Mouse (Mus musculus) liver, embryonic 14.5 days (tissue): ENCODE data around the gene Rps6kb2. TPM values are rescaled to one million over a fixed set of nuclear protein-coding genes. Genes with fewer than 3 reads are reported as not detected.

Source experiments
- ATAC-seq: fragments of 200-750 bp; cut with Nextera tagmentation; 2 replicates; pipeline ENCODE4 v1.8.0; 2017; ENCODE audit warnings: moderate number of reproducible peaks, mild to moderate bottlenecking, moderate library complexity; ENCODE audit not compliant: insufficient read depth
- DNase-seq, 3 experiments: peaks; one replicate each; pipeline ENCODE4 v3.0.0-alpha.2; 2012 to 2013; ENCODE audit warnings: low read depth in 3 of 3, low spot score in 3 of 3
- H3K27ac ChIP-seq: fragments of 300-500 bp; sonication (generic); 2 replicates; pipeline ENCODE4 v1.5.1; 2014; ENCODE audit warnings: moderate library complexity, mild to moderate bottlenecking, control low read depth, inconsistent platforms
- H3K27me3 ChIP-seq: fragments of 300-500 bp; sonication (generic); 2 replicates; pipeline ENCODE4 v1.6.1; 2014; ENCODE audit warnings: mild to moderate bottlenecking, low read length, moderate library complexity; ENCODE audit not compliant: control insufficient read depth, insufficient read depth
- H3K36me3 ChIP-seq: fragments of 300-500 bp; sonication (generic); replicated peaks from 2 replicates; pipeline ENCODE4 v1.6.1; 2014; ENCODE audit warnings: low read depth; ENCODE audit not compliant: control insufficient read depth, insufficient read depth
- H3K4me1 ChIP-seq, 2 experiments: fragments of 200-500 bp in 1 of 2; fragments of 300-500 bp in 1 of 2; sonication (generic) in 1 of 2; replicated peaks; 2 replicates each; pipeline ENCODE4 v1.6.1; 2012 to 2014; ENCODE audit warnings: antibody characterized with exemption in 1 of 2, inconsistent platforms in 1 of 2, low read length in 1 of 2; ENCODE audit not compliant: control insufficient read depth in 2 of 2, insufficient read depth in 2 of 2
- H3K4me2 ChIP-seq: fragments of 300-500 bp; sonication (generic); 2 replicates; pipeline ENCODE4 v1.6.1; 2014; ENCODE audit warnings: low read depth, mild to moderate bottlenecking, control low read depth, moderate library complexity
- H3K4me3 ChIP-seq, 2 experiments: fragments of 200-500 bp in 1 of 2; fragments of 300-500 bp in 1 of 2; sonication (generic) in 1 of 2; 2 replicates each; pipeline ENCODE4 v1.5.1; 2012 to 2014; ENCODE audit warnings: low read depth in 2 of 2, low read length in 2 of 2, mild to moderate bottlenecking in 2 of 2, control low read depth in 1 of 2, inconsistent platforms in 1 of 2, moderate library complexity in 1 of 2; ENCODE audit not compliant: insufficient read depth in 1 of 2
- H3K9ac ChIP-seq: fragments of 300-500 bp; sonication (generic); replicated peaks from 2 replicates; pipeline ENCODE4 v1.6.1; 2014; ENCODE audit warnings: mild to moderate bottlenecking, control low read depth, moderate library complexity
- H3K9me3 ChIP-seq: fragments of 300-500 bp; sonication (generic); 2 replicates; pipeline ENCODE4 v1.6.1; 2016; ENCODE audit warnings: low read length, mixed read lengths; ENCODE audit not compliant: control insufficient read depth
- CTCF ChIP-seq: IDR thresholded peaks from 2 replicates; pipeline ENCODE4 v1.5.1; 2016; ENCODE audit warnings: antibody characterized with exemption, low read depth, control low read depth
- EP300 ChIP-seq: IDR thresholded peaks from 2 replicates; pipeline ENCODE4 v1.6.1; 2016; ENCODE audit warnings: antibody characterized with exemption, low read depth
- WGBS: fragments of 180-500 bp; shearing (Covaris S2); extraction: QIAGEN DNeasy Blood & Tissue Kit; methylation state at CpG from one replicate; pipeline ENCODE4 v1.1.7; 2014; ENCODE audit not compliant: insufficient replicate concordance; 5-methylcytosine and 5-hydroxymethylcytosine counted together
- polyA plus RNA-seq, 2 experiments: library from polyadenylated mRNA; depleted of rRNA in 1 of 2; stranded (reverse) in 1 of 2; unstranded in 1 of 2; fragments of >200 nt; fragmentation: Nextera tagmentation in 1 of 2; extraction: Ambion mirVana in 1 of 2; gene quantifications; 2 replicates each; pipeline versions ENCODE4 v1.2.1 to v1.2.3; 2012 to 2014

The Rps6kb2 gene
- polyA plus RNA-seq, 2 experiments = 19.2 to 19.9 TPM

DNA sequence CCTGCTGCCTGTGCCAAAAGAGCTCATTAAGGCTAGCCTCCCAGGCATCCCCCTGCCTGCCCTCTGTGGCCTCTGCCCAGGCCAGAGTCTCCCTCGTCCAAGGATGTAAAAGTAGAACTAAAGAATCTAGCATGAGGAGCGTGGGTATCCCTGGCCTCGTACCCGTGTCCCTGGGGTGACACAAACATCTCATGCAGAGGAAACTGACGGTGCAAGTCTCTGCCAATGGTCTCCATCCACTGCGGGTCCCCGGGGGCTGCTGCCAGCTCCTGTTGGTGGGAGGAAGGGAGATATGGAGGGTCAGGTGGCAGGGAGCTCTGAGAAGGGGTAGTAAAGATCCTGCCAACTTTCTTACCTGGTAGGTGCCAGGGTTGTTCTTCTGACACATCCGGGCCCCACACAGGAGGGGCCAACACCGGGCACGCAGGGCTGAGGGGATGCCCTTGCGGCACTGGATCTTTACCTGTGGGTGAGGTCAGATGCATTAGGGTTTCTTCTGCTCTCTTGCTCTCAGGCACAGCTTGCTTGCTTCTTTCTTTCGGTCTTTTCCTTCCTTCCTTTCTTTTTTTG, 26.0 kb upstream of the Rps6kb2 start:
- Histone ChIP-seq H3K27me3 (no peaks in the 10 kb centered on the region), H3K4me2 (no peak overlapping the region), H3K9ac (no peak overlapping the region), H3K36me3 (peaks cover 10% of the 10 kb centered on the region), H3K9me3 (no peaks in the 10 kb centered on the region), H3K4me3 (no peak overlapping the region), H3K4me1 (peaks cover 14 to 30% of the 10 kb centered on the region in 2 experiments), H3K27ac (no peak overlapping the region)
- DNase-seq = no peak
- 77% methylated on average over 12 of the region's 12 CpGs for WGBS
- TF ChIP-seq CTCF (no peak), EP300 (no peak)
- ATAC-seq = no peak

DNA sequence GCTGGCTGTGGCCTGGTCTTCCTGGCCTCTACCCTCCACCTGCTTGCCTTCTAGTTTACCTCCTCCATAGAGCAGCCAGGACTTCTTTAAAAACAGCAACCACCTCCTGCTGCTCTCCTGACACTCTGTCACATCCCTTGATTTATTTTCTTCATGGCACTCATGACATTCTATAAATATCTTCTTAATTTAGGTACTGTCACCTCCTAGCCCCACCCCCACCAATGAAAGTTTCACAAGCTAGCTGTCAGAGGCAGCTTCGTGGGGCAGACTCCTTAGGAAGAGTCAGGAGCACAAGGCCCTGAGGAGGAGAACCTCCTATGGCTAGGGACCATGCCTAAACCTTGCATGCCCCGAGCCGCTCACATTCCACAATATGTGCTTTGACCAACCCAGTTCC, 24.1 kb upstream of the Rps6kb2 start:
- H3K4me3 ChIP-seq = no peak overlapping the region
- peaks cover 7 to 20% of the 10 kb centered on the region in 2 experiments for H3K4me1 ChIP-seq
- H3K36me3 ChIP-seq = no peaks in the 10 kb centered on the region
- no peak for TF ChIP-seq CTCF
- TF ChIP-seq EP300 = no peak
- no peak for DNase-seq
- 60% methylated on average over 3 of the region's 3 CpGs for WGBS
- H3K4me2 ChIP-seq = no peak overlapping the region
- no peak overlapping the region for H3K9ac ChIP-seq
- no peaks in the 10 kb centered on the region for H3K27me3 ChIP-seq
- no peak for ATAC-seq
- H3K9me3 ChIP-seq = no peaks in the 10 kb centered on the region
- no peak overlapping the region for H3K27ac ChIP-seq

DNA sequence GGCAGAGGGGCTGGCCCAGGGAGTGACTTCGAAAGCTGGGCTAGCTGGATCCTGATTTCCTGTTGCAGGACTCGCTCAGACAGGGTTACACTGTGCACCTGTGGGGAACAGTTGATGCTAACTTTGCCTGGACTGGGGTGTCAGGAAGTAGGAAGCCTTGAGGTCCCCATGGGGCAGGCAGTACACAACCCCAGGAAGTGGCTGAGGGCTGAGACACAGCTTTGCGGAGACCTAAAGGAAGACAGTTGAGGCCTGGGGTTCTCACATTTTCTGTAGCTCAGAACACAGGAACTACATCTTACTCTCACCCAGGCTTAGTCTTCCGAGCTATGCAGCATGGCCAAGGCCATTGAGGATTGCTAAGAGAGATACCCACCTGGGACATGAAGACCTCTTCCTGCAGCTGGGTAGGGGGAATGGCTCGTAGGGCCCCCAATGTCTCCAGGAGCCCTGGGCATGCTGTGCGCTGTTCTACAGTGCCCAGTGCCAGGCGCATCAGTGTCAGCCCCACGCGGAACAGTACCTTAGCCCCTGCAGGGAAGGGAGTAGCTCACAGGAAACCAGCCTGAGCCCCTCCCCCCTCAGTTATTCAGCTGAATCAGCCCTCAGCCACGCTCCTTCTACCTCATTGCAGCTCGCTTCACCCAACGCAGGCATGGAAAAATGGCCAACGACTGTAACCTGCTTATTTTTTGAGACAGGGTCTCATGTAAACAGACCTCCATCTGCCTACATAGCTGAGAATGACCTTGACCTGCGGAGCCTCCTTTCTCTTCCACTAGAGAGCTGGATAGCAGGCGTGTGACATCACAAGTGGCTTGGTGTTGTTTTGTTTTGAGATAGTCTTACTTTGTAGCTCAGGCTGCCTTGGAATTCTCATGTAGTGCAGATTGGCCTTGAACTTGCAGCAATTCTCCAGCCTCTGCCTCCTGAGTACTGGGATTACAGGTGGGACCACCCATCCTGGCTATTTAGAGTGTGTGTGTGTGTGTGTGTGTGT, 22.1 kb upstream of the Rps6kb2 start:
- Histone ChIP-seq H3K27me3 (no peaks in the 10 kb centered on the region), H3K4me2 (no peak overlapping the region), H3K9me3 (no peaks in the 10 kb centered on the region), H3K36me3 (no peaks in the 10 kb centered on the region), H3K4me3 (no peak overlapping the region), H3K9ac (no peak overlapping the region), H3K27ac (no peak overlapping the region), H3K4me1 (peaks cover 0 to 9% of the 10 kb centered on the region in 2 experiments; a peak in 2 of 4 replicates)
- no peak for TF ChIP-seq EP300
- TF ChIP-seq CTCF = no peak
- DNase-seq (no peak), ATAC-seq (peak; percentile 27; the same call in 1 of the 2 replicates)
- WGBS = 26% methylated on average over 15 of the region's 15 CpGs

DNA sequence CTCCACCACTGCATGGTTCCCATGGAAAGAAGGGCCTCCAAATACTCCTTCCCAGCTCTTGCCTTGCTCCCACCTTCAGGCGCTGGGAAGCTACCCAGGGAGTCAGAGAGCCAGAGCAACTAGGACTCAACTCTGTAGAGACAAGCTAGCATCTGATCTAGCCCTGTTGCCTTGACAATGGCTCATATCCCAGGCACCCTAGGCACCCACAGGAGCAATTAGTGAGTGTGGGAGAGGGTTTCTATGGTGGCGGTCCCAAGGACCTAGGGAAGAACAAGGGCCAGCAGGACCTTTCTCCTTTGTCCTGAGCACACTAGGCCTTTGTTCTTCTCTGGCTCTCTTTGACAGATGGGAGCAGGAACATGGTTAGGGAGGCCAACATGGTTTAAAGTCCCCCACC, 20.5 kb upstream of the Rps6kb2 start:
- H3K4me2 ChIP-seq = no peak overlapping the region
- no peaks in the 10 kb centered on the region for H3K9me3 ChIP-seq
- DNase-seq (no peak), ATAC-seq (no peak)
- no peak overlapping the region for H3K9ac ChIP-seq
- H3K36me3 ChIP-seq = no peaks in the 10 kb centered on the region
- peaks cover 0 to 9% of the 10 kb centered on the region in 2 experiments; a peak in 2 of 4 replicates for H3K4me1 ChIP-seq
- no peaks in the 10 kb centered on the region for H3K27me3 ChIP-seq
- no peak overlapping the region for H3K27ac ChIP-seq
- WGBS = 69% methylated on average over 2 of the region's 2 CpGs
- TF ChIP-seq EP300 = no peak
- no peak for TF ChIP-seq CTCF
- H3K4me3 ChIP-seq = no peak overlapping the region

DNA sequence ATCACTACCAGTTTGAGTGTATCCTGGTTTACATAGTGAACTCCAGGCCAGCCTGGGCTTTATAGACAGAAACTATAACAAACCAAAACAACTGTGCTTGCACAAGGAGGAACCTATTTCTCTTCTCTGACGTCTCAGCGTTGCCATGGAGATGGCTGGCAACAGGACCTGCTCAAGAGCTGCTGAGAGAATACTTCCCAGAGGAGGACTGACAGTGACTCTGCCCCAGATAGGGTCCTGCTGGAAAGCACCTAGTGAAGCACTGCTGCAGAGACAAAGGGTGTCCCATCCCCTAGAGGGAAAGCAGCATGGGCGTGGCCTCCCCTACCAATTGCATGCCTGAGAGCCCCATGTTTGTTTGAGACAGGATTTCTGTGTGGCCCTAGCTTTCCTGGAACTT, 18.7 kb upstream of the Rps6kb2 start:
- Histone ChIP-seq H3K4me1 (peaks cover 0 to 9% of the 10 kb centered on the region in 2 experiments; a peak in 2 of 4 replicates), H3K9ac (no peak overlapping the region), H3K4me2 (no peak overlapping the region), H3K4me3 (no peak overlapping the region), H3K36me3 (no peaks in the 10 kb centered on the region), H3K27me3 (no peaks in the 10 kb centered on the region), H3K27ac (no peak overlapping the region), H3K9me3 (no peaks in the 10 kb centered on the region)
- peak in 1 of 3 experiments; percentile 43 for DNase-seq
- 33% methylated on average over 3 of the region's 3 CpGs for WGBS
- no peak for TF ChIP-seq CTCF
- TF ChIP-seq EP300 = no peak
- no peak for ATAC-seq
